Mouse (Mus musculus): Measurements from ENCODE around the gene Fam136a.
"Not testable (repeated sequence)": the region's sequence is repeated elsewhere in the genome, so short reads cannot be mapped to it uniquely, and the experiment has no call there.

Fam136a gene

DNA sequence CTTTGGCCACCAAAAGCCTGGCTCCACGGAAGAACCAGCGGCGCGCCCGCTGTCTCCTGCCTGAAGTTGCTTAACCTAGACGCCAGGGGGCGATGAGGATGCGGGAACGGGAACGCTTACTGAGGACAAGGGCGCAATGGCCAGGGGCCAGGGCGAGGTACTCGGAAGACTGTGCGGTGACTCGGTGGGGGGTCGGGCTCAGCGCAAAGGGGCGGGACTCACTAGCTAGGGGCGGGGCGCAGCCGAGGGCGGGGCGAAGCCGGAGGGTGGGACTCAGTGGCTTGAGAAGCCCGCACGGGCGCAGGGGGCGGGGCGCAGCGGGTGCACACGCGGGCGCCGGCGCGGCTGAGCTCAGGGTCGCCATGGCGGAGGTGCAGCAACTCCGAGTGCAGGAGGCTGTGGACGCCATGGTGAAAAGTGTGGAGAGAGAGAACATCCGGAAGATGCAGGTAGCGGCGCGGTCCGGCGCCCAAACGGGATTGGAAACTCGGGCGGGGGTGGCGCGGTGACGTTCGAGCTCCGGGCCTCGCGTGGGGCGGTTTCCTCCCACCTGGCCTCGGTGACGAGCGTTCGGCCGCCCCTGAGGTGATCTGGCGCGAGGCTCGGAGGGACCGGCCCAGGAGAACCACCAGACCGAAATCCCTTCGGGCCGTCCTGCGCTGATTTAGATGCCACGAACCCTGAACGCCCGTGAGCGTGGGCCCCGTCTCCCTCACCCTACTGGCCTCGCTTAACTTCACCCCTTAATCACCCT, at the start of gene Fam136a:
Gene Fam136a (plus strand): TSS at position 276 of the 754 bp plus-strand sequence.
- DNase-seq, result peak; percentile 94

DNA sequence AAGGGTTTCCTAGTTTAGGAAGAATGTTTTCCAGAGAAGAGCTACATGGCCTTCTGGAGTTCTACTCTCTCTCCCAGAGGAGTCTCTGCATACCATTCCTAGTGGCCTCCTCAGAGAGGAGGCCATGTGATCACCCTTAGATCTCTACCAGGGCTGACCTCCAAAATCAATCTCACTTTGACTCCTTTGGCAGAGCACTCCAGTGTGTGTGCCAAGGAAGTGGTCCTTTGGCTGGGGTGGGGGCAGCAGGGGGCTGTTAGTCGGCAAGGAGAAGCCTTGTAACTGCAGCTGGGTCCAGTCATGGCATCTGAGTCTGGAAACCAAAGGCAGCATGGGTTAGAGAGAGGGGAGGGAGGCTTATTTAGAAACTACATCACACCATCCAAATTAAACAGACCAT, 48.4 kb upstream of the Fam136a start:
- no peak for DNase-seq

DNA sequence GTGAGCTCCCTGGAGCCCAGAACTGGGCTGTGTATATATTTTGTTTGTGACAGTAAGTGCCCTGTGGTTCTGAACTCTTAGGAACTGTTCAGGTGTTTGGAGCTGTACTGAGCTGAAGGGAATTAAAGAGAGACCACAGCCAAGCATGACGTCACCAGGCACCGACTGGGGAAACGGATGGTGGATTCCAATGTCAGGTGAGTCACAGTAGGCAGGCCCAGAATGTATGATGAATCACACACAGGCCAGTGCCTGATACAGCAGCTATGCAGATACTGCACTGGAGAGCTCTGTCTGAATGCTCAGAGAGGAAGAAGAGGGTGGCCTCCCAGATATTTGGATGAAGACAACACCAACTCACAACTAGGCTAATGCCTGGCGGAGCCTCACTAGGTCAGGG, 46.6 kb upstream of the Fam136a start:
- no peak for DNase-seq

DNA sequence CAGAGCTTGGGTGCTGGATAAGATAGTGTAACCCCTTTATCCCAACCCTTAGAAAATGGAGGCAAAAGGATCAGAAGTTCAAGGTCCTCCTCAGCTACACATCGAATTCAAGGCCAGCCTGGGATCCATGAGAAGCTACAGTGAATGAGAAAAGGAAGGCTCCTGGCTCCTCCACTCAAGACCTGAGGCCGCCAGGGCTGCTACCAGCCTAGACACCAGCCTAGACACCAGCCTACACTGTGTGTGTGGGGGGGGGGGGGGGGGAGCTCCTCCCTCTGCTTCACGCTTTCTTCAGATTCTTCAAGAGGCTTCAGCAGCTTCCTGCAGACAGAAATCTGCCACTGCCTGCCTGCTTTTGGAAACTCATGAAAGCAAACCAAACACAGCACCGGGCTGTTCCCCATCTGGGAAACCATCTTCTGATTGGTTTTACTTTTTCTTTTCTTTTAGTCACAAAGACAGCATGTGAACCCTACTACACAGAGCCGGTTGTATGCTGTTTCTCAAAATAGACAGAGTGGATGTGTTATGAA, 43.3 kb upstream of the Fam136a start:
- DNase-seq, result no peak

DNA sequence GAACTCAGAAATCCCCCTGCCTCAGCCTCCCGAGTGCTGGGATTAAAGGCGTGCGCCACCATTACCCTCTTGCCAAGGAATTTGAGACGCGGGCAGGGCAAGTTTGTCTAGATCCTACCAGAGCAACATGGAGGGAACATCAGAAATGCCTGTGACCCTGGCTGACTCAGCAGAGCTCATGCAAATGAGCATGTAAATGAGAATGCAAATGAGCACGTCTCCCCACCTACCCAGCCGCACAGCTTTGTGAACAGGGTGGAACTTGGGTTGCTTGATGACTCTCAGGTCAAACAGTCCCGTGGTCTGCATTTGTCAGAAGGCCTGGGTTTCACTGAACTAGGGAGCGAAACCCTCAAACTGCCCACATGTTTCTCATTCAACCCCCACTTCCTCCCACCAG, 42.5 kb upstream of the Fam136a start:
- DNase-seq, result no peak

DNA sequence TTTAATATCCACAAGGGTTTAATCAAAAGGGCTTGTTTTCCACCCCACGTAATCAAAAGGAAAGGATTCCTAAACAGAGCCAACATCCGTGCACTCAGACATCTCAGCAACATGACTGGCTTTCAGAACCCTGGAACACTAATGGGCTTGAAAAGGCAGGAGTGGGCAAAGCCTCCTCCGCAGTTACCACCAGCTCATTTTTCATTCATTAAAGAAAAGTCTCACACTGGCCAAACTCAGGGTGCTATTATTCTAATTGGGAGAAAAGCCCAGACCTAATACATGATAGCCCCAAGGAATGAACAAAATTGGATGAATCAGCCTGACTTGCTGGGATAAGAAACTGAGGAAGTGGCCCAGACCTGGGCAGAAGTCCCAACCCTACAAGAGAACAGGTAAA, 41.0 kb upstream of the Fam136a start:
- no peak for DNase-seq

DNA sequence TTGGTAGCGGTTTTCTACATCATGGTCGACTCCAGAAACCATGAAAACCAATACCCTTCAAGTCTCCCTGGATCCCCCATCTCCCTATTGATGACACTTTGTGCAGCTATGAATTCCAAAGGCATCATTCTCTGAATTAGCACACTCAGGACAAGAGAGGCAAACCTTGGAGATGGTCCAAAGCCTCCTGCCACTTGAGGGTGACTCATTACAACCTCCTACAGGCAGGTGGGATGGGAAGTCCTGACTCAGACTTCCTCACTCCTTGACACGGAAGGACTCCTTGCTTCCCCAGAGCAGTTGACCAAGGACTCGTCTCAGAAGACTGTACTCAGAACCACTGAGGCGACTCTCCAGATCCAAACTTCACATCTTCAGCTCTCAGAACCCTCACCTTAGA, 39.8 kb upstream of the Fam136a start:
- DNase-seq, result no peak

DNA sequence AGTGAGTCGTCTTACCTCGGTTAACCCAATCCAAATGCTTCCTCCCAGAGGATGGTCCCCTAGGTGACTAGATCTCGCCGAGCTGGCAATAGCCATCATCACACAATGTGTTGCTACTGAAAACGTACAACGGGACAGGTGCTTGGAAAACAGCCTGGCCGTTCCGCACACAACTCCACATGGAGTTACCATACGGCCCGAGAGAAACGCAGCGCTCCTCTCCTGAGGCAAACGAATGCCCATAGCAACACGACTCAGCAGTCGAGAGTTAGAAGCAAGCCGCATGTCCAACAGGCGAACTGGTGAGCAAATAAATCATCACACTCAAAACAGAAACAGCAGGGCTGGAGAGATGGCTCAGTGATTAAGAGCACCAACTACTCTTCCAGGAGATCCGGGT, 38.6 kb upstream of the Fam136a start:
- no peak for DNase-seq

DNA sequence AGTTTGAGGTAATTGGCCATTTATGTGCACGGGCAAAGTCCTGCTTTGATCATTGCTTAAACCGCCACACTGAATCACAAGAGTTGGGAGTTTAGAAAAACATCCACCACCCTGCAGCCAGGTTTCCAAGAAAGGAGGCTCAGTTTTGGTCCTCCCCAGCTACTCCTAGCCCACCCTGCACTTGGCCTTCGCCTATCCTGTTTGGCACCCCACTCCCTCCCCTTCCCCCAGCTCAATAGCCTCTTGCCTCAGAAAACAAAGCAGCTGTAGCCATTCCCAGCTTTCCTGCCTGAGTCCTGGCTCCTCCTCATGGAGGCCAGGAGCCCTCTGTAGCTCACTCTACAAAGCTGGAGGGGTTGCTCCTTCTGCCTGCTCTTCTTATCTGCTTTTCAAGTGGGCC, 37.1 kb upstream of the Fam136a start:
- DNase-seq, result no peak

DNA sequence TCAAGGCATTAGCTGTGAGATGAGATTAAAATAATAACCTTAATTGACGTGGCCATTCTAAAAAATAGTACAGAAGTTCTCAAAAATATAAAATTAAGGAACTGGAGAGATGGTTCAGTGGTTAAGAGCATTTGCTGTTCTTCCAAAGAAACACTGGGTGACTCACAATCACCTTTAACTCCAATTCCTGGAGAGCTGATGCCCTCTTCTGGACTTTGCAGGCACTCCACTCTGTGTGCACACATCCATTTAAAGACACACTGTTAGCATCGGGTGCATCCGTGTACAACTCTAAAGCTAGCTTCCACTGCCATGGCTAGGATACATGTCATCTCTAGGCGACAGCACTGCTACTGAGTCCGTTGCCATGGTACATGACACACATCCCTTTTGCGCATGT, 35.5 kb upstream of the Fam136a start:
- DNase-seq, result no peak

DNA sequence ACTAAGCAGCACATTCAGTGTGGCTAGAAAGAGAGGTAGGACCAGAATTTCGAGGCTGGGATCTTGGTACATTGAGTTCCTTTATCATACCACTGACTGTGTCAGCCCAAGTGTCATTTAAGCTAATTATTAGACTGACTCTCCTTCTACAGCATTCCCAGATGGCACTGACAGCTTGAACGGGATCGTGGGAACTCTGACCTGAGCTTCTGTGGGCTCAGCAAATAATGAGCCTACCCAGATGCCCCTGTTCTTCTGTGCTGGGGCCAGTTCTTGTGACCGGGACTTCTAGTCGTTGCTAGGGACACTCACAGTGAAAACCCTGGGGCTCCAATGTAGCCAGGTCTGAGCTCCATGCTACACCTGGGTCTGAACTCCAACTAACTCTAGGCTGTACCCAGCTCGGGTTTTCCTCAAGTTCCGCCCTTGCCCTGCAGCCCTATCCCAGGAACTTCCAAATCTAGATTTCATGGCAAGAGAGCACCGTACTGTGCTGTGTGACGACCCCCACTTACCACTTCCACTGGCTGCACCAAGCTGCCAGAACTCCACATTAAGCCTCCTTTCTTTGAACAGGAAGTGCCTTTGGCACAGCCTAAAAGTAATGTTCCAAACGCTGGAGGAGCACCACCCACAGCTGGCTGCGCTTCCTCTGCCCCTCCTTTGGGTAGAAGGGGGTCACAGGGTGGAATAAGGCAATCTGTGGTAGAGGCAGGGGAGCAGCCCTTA, 30.2 kb upstream of the Fam136a start:
- no peak for DNase-seq

DNA sequence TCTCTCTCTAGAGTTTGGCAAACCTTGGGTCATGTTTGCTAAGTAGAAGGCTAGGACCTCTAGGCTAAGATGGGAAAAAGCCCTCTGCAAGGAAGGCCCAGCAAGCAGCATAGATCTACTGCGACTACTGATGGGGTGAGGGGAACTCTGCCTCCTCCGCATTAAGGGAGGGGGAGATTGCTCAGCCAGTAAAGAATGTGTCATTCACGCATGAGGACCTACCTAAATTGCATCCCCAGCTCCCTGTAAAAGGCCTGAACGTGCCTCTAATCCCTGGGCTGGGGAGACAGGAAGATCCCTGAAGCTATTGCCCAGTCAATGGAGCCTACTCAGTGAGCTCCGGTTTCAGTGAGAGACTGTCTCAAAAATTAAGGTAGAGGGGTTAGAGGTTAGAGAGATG, 29.6 kb upstream of the Fam136a start:
- DNase-seq, result no peak

DNA sequence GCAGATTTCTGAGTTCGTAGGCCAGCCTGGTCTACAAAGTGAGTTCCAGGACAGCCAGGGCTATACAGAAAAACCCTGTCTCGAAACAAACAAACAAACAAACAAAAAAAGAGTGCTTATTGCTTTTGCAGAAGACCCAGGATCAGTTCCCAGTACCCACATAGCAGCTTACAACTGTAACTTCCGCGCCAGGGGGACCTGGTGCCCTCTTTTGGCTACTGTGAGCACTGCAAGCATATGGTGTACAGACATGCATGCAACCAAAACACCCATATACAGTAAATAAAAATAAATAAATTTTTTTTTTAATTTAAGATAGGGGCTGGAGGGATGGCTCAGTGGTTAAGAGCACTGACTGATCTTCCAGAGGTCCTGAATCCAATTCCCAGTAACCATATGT, 29.1 kb upstream of the Fam136a start:
- not testable (repeated sequence) for DNase-seq

DNA sequence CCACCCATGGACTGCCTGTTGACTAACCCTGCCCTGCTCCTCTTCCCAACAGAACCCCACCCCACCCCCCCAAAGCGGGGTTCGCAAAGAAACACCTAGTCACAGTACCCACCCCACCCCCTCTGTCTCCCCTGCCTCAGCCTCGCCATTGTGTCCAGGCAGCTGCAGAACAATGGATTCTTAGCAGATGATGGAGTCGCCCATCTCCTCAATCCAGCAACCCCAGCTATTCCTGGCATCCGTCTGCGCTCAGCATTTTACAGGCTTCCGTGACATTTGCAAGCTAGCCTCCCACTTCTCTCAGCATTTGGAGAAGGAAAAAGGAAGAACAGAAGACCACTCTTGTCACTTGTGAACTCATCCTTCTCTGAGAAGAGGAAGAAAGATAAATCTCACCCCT, 21.8 kb upstream of the Fam136a start:
- DNase-seq, result no peak

DNA sequence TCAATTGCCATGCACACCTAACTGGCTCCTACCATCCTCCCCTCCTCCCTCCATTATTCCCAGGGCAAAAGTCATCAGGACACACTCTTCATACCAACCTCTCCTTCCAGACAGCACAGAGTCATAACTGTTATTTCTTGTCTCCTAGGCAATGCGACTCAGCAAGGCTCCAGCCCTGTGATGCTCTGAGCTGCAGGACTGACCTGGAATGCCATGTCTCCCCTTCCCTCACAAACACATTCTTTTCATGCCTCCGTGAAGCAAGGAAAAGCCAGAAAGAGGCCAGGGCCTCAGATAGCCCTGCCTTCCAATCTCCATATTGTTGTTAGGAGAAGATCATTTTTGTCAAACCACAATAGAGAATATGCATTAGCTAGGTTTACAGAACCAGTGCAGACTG, 19.4 kb upstream of the Fam136a start:
- no peak for DNase-seq

DNA sequence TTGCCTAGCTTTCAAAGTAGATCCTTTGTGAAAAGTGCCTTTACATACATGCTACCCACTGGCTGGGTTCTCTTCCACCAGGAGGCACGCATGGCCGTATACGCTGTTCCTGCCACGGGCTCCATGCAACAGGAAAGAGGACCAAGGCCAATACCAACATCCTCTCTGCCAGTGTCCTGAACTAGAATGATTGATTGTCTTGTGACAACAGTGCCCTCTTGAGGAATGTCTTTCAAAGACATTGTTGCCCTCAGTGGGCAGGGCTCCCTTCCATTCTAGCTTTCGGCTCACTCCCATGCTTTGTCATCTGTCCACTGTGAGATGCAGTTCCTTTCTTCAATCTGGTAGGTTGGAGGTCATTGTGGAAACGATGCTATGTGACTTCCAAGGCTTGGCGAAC, 16.2 kb upstream of the Fam136a start:
- DNase-seq, result no peak

DNA sequence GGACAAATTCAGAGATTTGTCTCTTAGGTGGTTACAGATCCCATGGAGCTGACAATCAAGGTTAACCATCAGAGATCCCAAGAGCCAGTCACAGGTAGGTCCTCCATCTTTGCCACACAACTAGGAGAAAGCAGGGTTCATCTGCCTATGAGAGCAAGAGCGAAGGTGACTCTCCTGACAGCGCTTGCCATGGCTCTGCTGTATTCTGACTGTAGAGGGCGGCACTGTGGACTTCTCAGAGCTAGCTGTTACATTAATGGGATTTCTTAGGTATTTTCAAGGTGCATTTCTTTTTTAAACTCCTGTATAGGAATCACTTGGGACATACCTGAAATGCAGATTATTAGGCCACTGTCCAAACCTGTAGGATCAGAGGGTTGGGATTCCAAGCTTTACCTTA, 10.5 kb upstream of the Fam136a start:
- no peak for DNase-seq

DNA sequence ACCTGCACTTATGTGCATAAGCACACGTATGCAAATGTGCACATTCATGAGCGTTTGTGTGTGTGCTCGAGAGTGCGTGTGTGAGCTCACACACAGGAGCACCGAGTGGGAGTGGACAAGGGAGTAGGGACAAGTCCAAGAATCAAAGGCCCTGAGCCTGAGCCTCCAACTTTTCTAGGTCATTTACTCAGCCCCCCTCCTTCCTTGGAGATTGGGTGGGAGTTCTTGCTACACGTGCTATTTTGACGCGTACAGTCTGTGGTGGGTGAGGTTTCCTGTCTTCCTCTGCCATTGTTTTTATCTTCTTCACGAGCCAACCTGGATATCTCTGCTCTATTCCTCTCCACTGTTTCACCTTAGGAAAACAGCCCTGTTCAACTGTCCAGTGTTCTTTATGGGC, 8.5 kb upstream of the Fam136a start:
- no peak for DNase-seq

DNA sequence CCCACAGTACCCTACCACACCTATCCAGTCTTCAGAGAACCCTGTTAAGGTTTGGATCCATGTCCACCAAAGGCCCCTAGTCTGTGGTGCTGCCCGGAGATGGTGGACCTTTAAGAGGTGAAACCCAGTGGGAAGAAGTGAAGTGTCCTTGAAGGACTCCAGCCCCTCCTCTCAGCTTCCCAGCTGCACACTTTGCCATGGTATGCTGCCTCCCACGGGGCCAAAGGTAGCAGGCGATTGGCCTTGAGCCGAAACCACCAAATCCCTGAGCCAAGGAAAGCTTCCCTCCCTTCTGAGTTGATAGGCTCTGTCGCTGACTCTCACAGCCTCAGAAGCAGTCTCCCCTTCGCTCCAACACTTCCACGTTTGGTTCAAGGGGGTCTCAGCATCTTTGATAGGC, 4.8 kb upstream of the Fam136a start:
- no peak for DNase-seq

DNA sequence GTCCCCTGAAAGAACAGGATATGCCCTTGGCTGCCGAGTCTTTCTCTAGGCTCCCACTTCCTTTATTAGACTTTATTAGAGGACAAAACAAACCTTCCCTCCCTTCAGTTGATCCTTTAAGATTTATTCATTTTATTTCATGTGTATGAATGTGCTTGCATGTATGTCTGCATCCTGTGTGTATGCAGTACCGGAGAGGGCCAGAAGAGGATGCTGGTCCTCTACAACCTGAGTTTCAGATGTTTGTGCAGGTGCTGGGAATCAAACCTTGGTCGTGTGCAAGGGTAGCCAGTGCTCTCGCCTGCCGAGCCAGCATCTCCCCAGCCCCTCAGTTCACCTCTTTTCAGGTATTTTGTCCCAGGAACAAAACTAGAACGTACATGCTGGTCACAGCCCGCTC, 4.1 kb upstream of the Fam136a start:
- DNase-seq, result no peak

DNA sequence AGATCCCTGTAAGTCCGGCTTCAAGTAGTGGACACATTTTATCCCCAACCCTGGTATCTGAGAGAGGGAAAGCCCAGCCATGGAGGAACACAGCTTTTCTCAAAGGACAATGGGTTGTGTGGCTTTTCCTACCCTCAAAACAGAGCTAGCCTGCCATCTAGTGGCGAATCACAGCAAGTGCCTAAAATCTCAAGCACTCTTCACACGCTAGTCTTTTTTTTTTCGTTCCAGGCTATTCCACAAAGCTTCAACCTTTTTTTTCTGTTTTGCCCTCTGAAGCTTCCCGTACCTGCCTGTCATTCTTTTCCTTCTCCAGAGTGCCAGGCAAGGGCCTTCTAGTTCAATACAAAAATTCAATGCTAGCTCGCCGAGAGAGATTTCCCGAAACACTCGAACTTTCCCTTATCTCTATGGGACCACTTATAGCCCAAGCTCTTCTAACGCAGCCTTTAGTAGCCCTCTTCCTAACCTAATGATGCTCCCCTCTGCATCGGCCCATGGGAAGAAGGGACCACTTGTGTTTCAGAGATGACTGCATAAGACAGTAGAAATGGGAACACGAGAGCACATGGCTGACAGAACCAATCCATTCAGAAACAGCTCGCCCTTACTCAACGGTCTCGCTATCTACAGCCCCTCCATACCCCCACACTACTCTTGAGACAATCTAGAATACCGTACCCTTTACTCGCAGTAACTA, 854 bp upstream of the Fam136a start:
- peak; percentile 79 for DNase-seq

DNA sequence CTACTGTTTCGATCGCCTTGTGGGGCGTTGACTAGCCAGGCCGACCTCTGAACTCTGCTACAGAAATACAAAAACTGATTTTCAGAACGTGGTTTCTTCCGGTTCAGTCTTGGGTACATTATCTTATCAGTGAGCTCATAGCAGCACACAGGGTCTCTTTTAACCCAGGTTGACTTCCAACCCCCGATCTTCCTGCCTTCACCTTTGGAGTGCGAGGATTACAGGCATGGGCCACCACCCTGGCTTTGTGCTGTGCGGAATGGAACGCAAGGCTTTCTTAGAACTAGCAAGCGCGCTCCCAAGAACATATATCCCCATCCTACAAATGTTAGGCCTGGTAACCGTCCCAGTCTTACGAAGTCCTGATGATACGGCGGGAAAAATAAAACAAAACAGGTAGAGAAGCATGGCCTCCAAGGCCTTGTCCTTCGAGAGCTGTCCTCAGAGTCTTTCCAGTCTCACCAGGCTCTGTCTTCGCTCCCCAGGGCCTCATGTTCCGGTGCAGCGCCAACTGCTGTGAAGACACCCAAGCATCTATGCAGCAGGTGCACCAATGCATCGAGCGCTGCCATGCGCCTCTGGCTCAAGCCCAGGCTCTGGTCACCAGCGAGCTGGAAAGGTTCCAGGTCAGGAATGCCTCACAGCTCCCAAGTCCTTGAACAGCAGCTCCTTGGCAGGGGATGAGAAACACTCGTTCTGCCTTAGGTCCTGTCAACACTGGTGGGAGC, 843 bp downstream of the Fam136a start:
- DNase-seq, result peak; percentile 2 to 6

DNA sequence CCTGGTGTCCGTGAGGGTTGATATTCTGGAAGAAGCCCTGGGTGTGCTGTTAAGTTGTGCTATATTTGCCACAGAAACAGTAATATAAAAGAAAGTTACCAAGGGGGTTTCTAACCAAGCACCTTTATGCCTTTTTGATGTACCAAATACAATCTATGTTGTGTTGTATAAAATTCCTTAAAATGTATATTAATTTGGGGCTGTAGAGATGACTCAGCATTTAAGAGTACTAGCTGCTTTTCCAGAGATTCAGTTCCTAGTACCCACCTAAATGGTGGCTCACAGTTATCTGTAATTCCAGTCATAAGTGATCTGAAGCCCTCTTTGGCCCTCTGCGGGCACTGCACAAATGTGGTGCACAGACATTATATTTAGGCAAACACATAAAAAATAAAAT, 1.4 kb downstream of the Fam136a start:
- no peak for DNase-seq

All from B cell, adult 2 months (primary cell).